Mouse (Mus musculus): Measurements from ENCODE around the gene Ppp2r5b. TPM values are rescaled to one million over a fixed set of nuclear protein-coding genes. Genes with fewer than 3 reads are reported as not detected.

Gene Ppp2r5b
- total RNA-seq (2021), result 100 to 1,000 TPM; 149 to 158 TPM
- long read RNA-seq, experiment 1, transcript Ppp2r5b-201 (14 exons, 2,742 nt), result major isoform, 286 of 353 reads
- long read RNA-seq, experiment 1, partial matches to known transcripts, result 15 of 353 reads
- long read RNA-seq, experiment 1, other reads (novel, unspliced or antisense), result 52 of 353 reads
- long read RNA-seq, experiment 2, transcript Ppp2r5b-201 (14 exons, 2,742 nt), result major isoform, 217 of 292 reads
- long read RNA-seq, experiment 2, partial matches to known transcripts, result 10 of 292 reads
- long read RNA-seq, experiment 2, other reads (novel, unspliced or antisense), result 65 of 292 reads

DNA sequence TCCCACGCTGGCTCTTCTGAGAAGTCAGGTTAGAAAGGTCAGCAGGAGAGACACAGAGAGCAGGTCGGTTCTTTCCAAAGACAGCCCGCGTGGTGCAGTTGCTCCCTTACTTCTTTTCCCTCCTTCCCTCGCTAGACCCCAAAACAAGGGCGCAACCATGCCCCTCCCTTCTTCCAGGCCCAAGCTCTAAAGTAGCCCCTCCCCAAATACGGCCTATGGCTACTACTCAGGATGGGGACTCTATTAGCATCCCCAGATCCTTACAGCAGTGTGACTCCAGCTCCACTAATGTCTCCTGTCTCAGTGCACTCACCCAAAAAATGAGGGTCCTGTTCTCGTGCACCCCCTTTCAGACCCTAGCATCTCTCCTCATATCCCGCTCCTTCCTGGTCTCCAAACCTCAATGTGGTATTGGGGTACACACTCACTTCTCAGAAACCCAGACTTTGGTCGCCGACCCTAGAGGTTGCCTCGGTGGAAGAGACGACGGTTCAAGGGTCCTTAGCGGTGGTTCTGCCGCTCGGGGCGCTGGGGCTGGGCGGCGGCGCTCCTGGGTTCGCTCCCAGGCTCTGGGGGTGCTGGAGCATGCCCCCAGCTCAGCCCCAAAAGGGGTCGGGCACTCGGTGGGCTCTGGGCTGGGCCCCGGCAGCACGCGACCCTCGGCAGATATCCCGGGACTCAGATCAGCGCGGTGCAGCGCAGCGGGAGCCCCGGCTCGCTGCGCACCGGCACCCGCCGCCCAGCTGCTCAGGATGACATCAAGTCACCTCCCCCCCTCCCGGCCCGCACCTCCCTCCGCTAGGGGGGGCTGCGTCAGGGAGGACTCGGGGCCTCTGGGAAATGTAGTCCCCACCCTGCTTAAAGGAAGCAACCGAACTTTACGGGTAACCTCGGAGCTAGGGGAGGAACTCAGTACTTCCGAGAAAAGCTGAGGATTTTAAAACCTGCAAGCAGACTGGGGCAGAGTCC is at the start of gene Ppp2r5b:
Gene Ppp2r5b (minus strand): TSS at position 789 of the 969 bp plus-strand sequence.
- DNase-seq (ENCODE audit: extremely low spot score in 1 of 2, low spot score in 2 of 2), result peak; percentile 94 to 95
- TF ChIP-seq CTCF (IDR thresholded peaks at IDR 0.05), result peak; percentile 66
- H3K27ac ChIP-seq, result peak within 1 kb of the TSS; percentile 97
- peak within 1 kb of the TSS; percentile 95 for H3K4me3 ChIP-seq
- intact Hi-C loops (cut with DNase I), result loop anchor here (1.0 kb wide), 1 partner anchor 94 kb away; the partner anchor contains the start of gene Arl2

DNA sequence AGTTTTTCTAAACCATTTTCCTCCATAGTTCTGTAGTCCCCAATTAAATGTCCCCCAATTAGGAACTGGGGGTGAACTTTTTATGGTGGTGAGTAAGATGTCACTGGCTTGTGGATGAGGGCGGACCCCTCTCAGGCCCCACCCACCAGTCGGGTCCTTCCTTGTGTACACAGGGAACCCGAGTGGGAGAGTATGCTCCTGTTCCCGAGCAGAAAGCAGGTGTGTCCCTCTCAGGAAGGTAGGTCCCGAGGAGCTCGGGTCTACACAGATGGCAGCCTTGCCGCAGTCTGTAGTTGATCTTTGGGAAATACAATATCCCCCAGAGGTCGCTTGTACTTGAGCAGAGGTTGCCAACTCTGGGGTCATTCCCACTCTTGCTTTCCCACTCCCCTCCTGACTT is 49.6 kb upstream of the Ppp2r5b start:
- intact Hi-C loops (cut with DNase I), result no loop called here
- no peak for DNase-seq (ENCODE audit: extremely low spot score in 1 of 2, low spot score in 2 of 2)
- TF ChIP-seq CTCF (IDR thresholded peaks at IDR 0.05), result no peak
- Histone ChIP-seq H3K4me3 (no peak overlapping the region), H3K27ac (no peak overlapping the region; the same call in 1 of the 2 replicates)

DNA sequence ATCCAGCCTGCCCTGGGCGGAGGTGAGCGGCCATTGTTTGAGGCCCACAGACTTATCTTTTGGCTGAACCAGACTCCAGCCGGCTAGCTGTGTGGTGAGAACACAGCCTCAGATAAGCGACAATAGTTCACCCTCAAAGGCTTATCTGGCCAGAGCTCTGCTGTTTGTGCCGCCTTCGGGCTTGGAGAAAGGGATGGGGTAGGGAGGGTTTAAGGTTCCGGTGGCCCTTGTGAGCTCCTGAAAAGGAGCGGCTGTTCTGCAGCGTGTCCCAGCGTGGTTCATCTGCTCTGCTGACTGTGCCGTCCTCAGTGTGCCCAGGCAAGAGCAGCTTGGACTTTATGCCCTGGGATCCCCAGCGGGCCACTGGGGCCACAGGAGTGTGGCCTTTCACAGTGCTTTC is 48.8 kb upstream of the Ppp2r5b start:
- no peak overlapping the region for H3K4me3 ChIP-seq
- no peak for DNase-seq (ENCODE audit: extremely low spot score in 1 of 2, low spot score in 2 of 2)
- no peak for TF ChIP-seq CTCF (IDR thresholded peaks at IDR 0.05)
- intact Hi-C loops (cut with DNase I), result no loop called here
- no peak overlapping the region for H3K27ac ChIP-seq

- no peak for TF ChIP-seq CTCF (IDR thresholded peaks at IDR 0.05)
- no peak overlapping the region for H3K4me3 ChIP-seq
- no peak for DNase-seq (ENCODE audit: extremely low spot score in 1 of 2, low spot score in 2 of 2)
- no peak overlapping the region for H3K27ac ChIP-seq
- intact Hi-C loops (cut with DNase I), result no loop called here
Observed at GRCm38 (mm10) chr19:6283001-6283400, 47.3 kb upstream of the Ppp2r5b start.

DNA sequence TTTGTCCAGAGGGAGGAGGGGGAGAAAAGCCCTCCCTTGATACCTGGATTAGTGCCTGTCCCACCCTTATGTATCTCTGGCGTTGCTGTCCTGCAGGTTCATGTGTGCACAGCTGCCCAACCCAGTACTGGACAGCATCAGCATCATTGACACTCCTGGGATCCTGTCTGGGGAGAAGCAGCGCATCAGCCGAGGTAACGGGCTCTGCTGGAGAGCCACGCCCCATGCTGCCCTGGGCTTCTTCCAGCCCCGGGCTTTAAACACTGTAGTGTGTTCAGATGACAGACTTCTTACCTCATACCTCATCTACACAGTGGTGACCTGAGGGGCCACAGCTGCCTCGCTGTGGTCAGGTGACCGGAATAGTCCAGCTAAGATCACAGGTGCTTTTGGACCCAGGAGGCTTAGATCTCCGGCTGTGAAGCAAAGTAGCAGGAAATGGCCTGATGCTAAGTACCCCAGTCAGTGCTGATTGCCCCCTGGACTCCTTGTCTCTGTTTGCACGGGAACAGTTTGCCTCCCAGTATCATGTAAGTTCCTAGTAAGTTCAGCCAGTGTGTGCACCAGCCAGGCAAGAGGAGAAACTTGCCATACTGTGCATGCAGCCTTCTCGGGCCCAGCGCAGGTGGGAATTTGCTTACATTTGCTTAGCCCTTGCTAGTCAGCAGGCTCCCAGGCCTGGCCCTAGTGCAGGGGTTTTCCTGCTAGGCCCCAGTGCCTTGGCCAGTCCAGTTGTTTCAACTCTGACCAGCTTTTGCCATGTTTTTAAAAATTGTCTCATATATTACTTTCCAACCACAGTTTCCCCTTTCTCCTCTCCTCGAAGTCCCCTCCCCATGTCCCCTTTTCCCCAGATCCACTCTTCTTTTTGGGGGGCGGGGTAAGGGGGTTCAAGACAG is 45.7 kb upstream of the Ppp2r5b start:
- no peak for TF ChIP-seq CTCF (IDR thresholded peaks at IDR 0.05)
- DNase-seq (ENCODE audit: extremely low spot score in 1 of 2, low spot score in 2 of 2), result no peak
- intact Hi-C loops (cut with DNase I), result loop anchor here (2.0 kb wide), 1 partner anchor 17 kb away; no protein-coding TSS in a partner anchor
- Histone ChIP-seq H3K4me3 (no peak overlapping the region), H3K27ac (no peak overlapping the region)

DNA sequence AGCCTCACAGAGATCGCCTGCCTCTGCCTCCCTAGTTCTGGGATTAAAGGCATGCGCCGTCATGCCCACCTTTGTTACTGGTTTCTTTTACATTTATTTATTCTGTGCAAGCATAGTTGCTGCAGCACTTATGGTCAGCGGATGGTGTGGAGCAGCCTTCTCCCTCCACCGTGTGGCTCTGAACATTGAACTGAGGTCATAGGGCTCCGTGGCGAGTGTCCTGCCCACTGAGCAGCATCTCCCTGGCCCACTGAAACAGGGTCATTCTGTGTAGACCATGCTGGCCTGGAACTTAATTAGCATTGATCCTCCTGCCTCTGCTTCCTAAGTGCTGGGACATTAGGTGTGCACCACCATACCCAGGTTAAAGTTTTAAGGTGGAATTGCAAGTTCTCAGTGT is 44.9 kb upstream of the Ppp2r5b start:
- TF ChIP-seq CTCF (IDR thresholded peaks at IDR 0.05), result no peak
- Histone ChIP-seq H3K27ac (no peak overlapping the region), H3K4me3 (no peak overlapping the region)
- intact Hi-C loops (cut with DNase I), result loop anchor here (2.0 kb wide), 1 partner anchor 18 kb away; no protein-coding TSS in a partner anchor
- DNase-seq (ENCODE audit: extremely low spot score in 1 of 2, low spot score in 2 of 2), result no peak

DNA sequence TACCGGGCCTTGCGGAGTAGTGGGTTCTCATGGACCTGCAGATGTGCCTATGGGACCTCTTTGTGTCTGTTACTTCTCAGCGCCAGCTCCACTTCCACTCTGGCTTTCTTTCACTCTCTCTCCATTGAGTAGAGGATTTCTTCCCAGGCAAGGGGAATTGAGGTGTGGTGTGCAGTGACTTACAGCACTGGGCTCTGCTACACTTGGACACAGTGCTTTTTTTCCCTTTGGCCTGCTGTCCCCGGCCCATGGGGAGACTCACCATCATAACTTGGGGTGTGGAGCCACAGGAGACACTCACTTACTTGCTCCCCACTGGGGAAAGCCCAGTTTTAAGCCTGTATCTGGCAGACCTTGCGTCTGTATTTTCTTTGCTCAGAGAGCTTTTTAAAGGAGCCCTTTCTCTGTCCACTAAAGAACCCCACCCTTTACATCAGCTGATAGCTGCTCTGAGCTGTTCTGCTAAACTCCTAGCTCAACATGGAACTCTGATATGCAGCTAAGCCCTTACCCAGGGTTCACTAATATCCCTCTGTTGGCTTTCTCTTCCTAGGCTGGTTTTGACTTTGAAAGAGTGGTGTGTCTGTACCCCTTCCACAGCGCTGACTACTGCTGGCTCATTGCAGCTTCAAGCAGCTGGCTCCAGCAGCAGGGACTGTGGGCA is 43.9 kb upstream of the Ppp2r5b start:
- Histone ChIP-seq H3K27ac (no peak overlapping the region), H3K4me3 (no peak overlapping the region)
- no peak for DNase-seq (ENCODE audit: extremely low spot score in 1 of 2, low spot score in 2 of 2)
- no peak for TF ChIP-seq CTCF (IDR thresholded peaks at IDR 0.05)
- intact Hi-C loops (cut with DNase I), result loop anchor here (2.0 kb wide), 1 partner anchor 19 kb away; no protein-coding TSS in a partner anchor

- Histone ChIP-seq H3K4me3 (peak overlapping the region; percentile 80), H3K27ac (peak overlapping the region; percentile 20)
- no peak for DNase-seq (ENCODE audit: extremely low spot score in 1 of 2, low spot score in 2 of 2)
- intact Hi-C loops (cut with DNase I), result no loop called here
- no peak for TF ChIP-seq CTCF (IDR thresholded peaks at IDR 0.05)
Observed at GRCm38 (mm10) chr19:6278439-6279073, 42.9 kb upstream of the Ppp2r5b start.

- peak overlapping the region; percentile 20 for H3K27ac ChIP-seq
- peak overlapping the region; percentile 80 for H3K4me3 ChIP-seq
- TF ChIP-seq CTCF (IDR thresholded peaks at IDR 0.05), result no peak
- DNase-seq (ENCODE audit: extremely low spot score in 1 of 2, low spot score in 2 of 2), result no peak
- intact Hi-C loops (cut with DNase I), result loop anchor here (2.0 kb wide), 1 partner anchor 37 kb away; the partner anchor contains the start of gene Atg2a
Observed at GRCm38 (mm10) chr19:6277661-6278438, 42.2 kb upstream of the Ppp2r5b start.

Data from left cerebral cortex, adult 2 months (tissue).